Mouse (Mus musculus): ENCODE data around the gene Olfr1453. TPM values are rescaled to one million over a fixed set of nuclear protein-coding genes. Genes with fewer than 3 reads are reported as not detected.

Olfr1453 gene
- not detected in 2 replicates for polyA plus RNA-seq (2015; fragmentation: Nextera tagmentation; extraction: Ambion mirVana)

GRCm38 (mm10) chr19:13028227-13028626, at the start of gene Olfr1453:
Olfr1453 (minus strand) TSS chr19:13028327.

GRCm38 (mm10) chr19:13060310-13060709, 32.2 kb upstream of the Olfr1453 start, which contains the start of gene Olfr1454:
Olfr1454 (plus strand) TSS chr19:13060610.

GRCm38 (mm10) chr19:12994714-12995113, 33.4 kb downstream of the Olfr1453 start, which contains the start of gene Olfr1451:
Olfr1451 (plus strand) TSS chr19:12995014.

Other genes with a start within 250 kb of the Olfr1453 start
- 11.3 and 11.6 TPM in 2 replicates for gene Zfp91, start 232.2 kb downstream of the Olfr1453 start, polyA plus RNA-seq (2015; fragmentation: Nextera tagmentation; extraction: Ambion mirVana)
- gene Lpxn, start 232.1 kb downstream of the Olfr1453 start, polyA plus RNA-seq (2015; fragmentation: Nextera tagmentation; extraction: Ambion mirVana): 5.1 and 7.8 TPM in 2 replicates
- not detected in 2 replicates for gene Gm5244, start 181.6 kb downstream of the Olfr1453 start, polyA plus RNA-seq (2015; fragmentation: Nextera tagmentation; extraction: Ambion mirVana)
- gene Olfr1444, start 171.0 kb downstream of the Olfr1453 start, polyA plus RNA-seq (2015; fragmentation: Nextera tagmentation; extraction: Ambion mirVana): not detected in 2 replicates
- gene Olfr1445, start 144.5 kb downstream of the Olfr1453 start, polyA plus RNA-seq (2015; fragmentation: Nextera tagmentation; extraction: Ambion mirVana): not detected in 2 replicates
- not detected in 2 replicates for gene Olfr1446, start 134.8 kb downstream of the Olfr1453 start, polyA plus RNA-seq (2015; fragmentation: Nextera tagmentation; extraction: Ambion mirVana)
- not detected in 2 replicates for gene Olfr1447, start 124.6 kb downstream of the Olfr1453 start, polyA plus RNA-seq (2015; fragmentation: Nextera tagmentation; extraction: Ambion mirVana)
- not detected in 2 replicates for gene Olfr1448, start 103.9 kb downstream of the Olfr1453 start, polyA plus RNA-seq (2015; fragmentation: Nextera tagmentation; extraction: Ambion mirVana)
- not detected in 2 replicates for gene Olfr1449, start 97.5 kb downstream of the Olfr1453 start, polyA plus RNA-seq (2015; fragmentation: Nextera tagmentation; extraction: Ambion mirVana)
- not detected in 2 replicates for gene Olfr1450, start 78.1 kb downstream of the Olfr1453 start, polyA plus RNA-seq (2015; fragmentation: Nextera tagmentation; extraction: Ambion mirVana)
- gene Olfr1451, start 33.3 kb downstream of the Olfr1453 start, polyA plus RNA-seq (2015; fragmentation: Nextera tagmentation; extraction: Ambion mirVana): not detected in 2 replicates
- gene Olfr1454, start 32.3 kb upstream of the Olfr1453 start, polyA plus RNA-seq (2015; fragmentation: Nextera tagmentation; extraction: Ambion mirVana): not detected in 2 replicates
- gene Olfr1457, start 69.6 kb upstream of the Olfr1453 start, polyA plus RNA-seq (2015; fragmentation: Nextera tagmentation; extraction: Ambion mirVana): not detected in 2 replicates
- not detected in 2 replicates for gene Olfr1458, start 78.4 kb upstream of the Olfr1453 start, polyA plus RNA-seq (2015; fragmentation: Nextera tagmentation; extraction: Ambion mirVana)
- gene Olfr1459, start 121.2 kb upstream of the Olfr1453 start, polyA plus RNA-seq (2015; fragmentation: Nextera tagmentation; extraction: Ambion mirVana): 0.01 TPM in 1 of 2 replicates, not detected in the other
- not detected in 2 replicates for gene Olfr1461, start 134.7 kb upstream of the Olfr1453 start, polyA plus RNA-seq (2015; fragmentation: Nextera tagmentation; extraction: Ambion mirVana)
- not detected in 2 replicates for gene Olfr1462, start 157.4 kb upstream of the Olfr1453 start, polyA plus RNA-seq (2015; fragmentation: Nextera tagmentation; extraction: Ambion mirVana)
- not detected in 2 replicates for gene Olfr1463, start 203.0 kb upstream of the Olfr1453 start, polyA plus RNA-seq (2015; fragmentation: Nextera tagmentation; extraction: Ambion mirVana)